Mouse (Mus musculus) MEL (cell line): ENCODE measurements around the gene Marveld2. TPM values are rescaled to one million over a fixed set of nuclear protein-coding genes. Genes with fewer than 3 reads are reported as not detected.

Experiments used
- DNase-seq: peaks from one replicate; pipeline ENCODE4 v3.0.0; 2011; ENCODE audit warnings: low read depth, low spot score
- H3K27ac ChIP-seq: 2 replicates; pipeline ENCODE4 v1.5.1; 2012; ENCODE audit warnings: low read depth, mild to moderate bottlenecking, control low read depth, low read length, moderate library complexity; ENCODE audit not compliant: control insufficient read depth
- H3K27me3 ChIP-seq, 2 experiments: fragments of 150-350 bp in 1 of 2; sonication (generic) in 1 of 2; 2 replicates each; pipeline ENCODE4 v1.6.1; 2012; ENCODE audit warnings: low read length in 2 of 2, mild to moderate bottlenecking in 2 of 2, improper control_type of control experiment in 1 of 2, moderate library complexity in 1 of 2; ENCODE audit not compliant: insufficient read depth in 2 of 2, control insufficient read depth in 1 of 2
- H3K36me3 ChIP-seq, 2 experiments: 2 replicates each; pipeline ENCODE4 v1.6.1; 2012 to 2014; ENCODE audit warnings: low read length in 2 of 2, improper control_type of control experiment in 1 of 2, inconsistent platforms in 1 of 2, mild to moderate bottlenecking in 1 of 2; ENCODE audit not compliant: insufficient read depth in 2 of 2, control insufficient read depth in 1 of 2
- H3K4me1 ChIP-seq, 2 experiments: fragments of 150-350 bp in 1 of 2; sonication (generic) in 1 of 2; 2 replicates each; pipeline ENCODE4 v1.6.1; 2012; ENCODE audit warnings: low read length in 2 of 2, improper control_type of control experiment in 1 of 2, mild to moderate bottlenecking in 1 of 2; ENCODE audit not compliant: insufficient read depth in 2 of 2, control insufficient read depth in 1 of 2
- H3K4me3 ChIP-seq, 2 experiments: fragments of 150-350 bp in 1 of 2; sonication (generic) in 1 of 2; 2 replicates each; pipeline ENCODE4 v1.5.1; 2012; ENCODE audit warnings: low read depth in 2 of 2, low read length in 2 of 2, mild to moderate bottlenecking in 2 of 2, moderate library complexity in 2 of 2, control low read depth in 1 of 2, improper control_type of control experiment in 1 of 2; ENCODE audit not compliant: control insufficient read depth in 1 of 2, insufficient read depth in 1 of 2
- H3K79me2 ChIP-seq: 2 replicates; pipeline ENCODE4 v1.6.1; 2012; ENCODE audit warnings: mild to moderate bottlenecking, low read length, moderate library complexity; ENCODE audit not compliant: control insufficient read depth, poor library complexity, insufficient read depth
- H3K9ac ChIP-seq: 2 replicates; pipeline ENCODE4 v1.6.1; 2012; ENCODE audit warnings: low read depth, mild to moderate bottlenecking, control low read depth, low read length, moderate library complexity; ENCODE audit not compliant: control insufficient read depth, poor library complexity, severe bottlenecking
- H3K9me3 ChIP-seq: fragments of 150-350 bp; sonication (generic); replicated peaks from 2 replicates; pipeline ENCODE4 v1.6.1; 2012; ENCODE audit warnings: mild to moderate bottlenecking, low read length, improper control_type of control experiment, moderate library complexity; ENCODE audit not compliant: insufficient read depth
- BHLHE40 ChIP-seq: IDR thresholded peaks from 2 replicates; pipeline ENCODE4 v1.6.1; 2012; ENCODE audit warnings: low read depth, mild to moderate bottlenecking, inconsistent platforms, low read length, improper control_type of control experiment, borderline replicate concordance
- GABPA ChIP-seq: IDR thresholded peaks from 2 replicates; pipeline ENCODE4 v1.6.1; 2012; ENCODE audit warnings: low read depth, mild to moderate bottlenecking, inconsistent platforms, low read length, improper control_type of control experiment, moderate library complexity
- GATA1 ChIP-seq: IDR thresholded peaks from 2 replicates; pipeline ENCODE4 v1.6.1; 2011; ENCODE audit warnings: low read depth, low read length, improper control_type of control experiment
- HCFC1 ChIP-seq: IDR thresholded peaks from 2 replicates; pipeline ENCODE4 v1.6.1; 2012; ENCODE audit warnings: low read depth, mild to moderate bottlenecking, inconsistent platforms, low read length, improper control_type of control experiment, moderate library complexity
- JUND ChIP-seq: IDR thresholded peaks from 2 replicates; pipeline ENCODE4 v1.6.1; 2011; ENCODE audit warnings: low read depth, mild to moderate bottlenecking, improper control_type of control experiment, low read length
- MAFK ChIP-seq: IDR thresholded peaks from 2 replicates; pipeline ENCODE4 v1.6.1; 2011; ENCODE audit warnings: low read depth, mild to moderate bottlenecking, low read length, improper control_type of control experiment, borderline replicate concordance
- MAZ ChIP-seq: IDR thresholded peaks from 2 replicates; pipeline ENCODE4 v1.6.1; 2012; ENCODE audit warnings: low read depth, mild to moderate bottlenecking, inconsistent platforms, low read length, improper control_type of control experiment
- MEF2A ChIP-seq: IDR thresholded peaks from 2 replicates; pipeline ENCODE4 v1.6.1; 2014; ENCODE audit warnings: low read depth, mild to moderate bottlenecking, inconsistent platforms, low read length, improper control_type of control experiment; ENCODE audit not compliant: poor library complexity, insufficient replicate concordance, severe bottlenecking; ENCODE audit errors: extremely low read depth
- MYC ChIP-seq: IDR thresholded peaks from 2 replicates; pipeline ENCODE4 v1.6.1; 2011; ENCODE audit warnings: low read depth, mild to moderate bottlenecking, low read length, improper control_type of control experiment, moderate library complexity
- NRF1 ChIP-seq: IDR thresholded peaks from 2 replicates; pipeline ENCODE4 v1.6.1; 2014; ENCODE audit warnings: low read depth, mild to moderate bottlenecking, inconsistent platforms, low read length, improper control_type of control experiment, moderate library complexity; ENCODE audit not compliant: poor library complexity, insufficient read depth, severe bottlenecking
- POLR2A ChIP-seq, 2 experiments: IDR thresholded peaks; 2 replicates each; pipeline ENCODE4 v1.6.1; 2011 to 2012; ENCODE audit warnings: low read length in 2 of 2, mild to moderate bottlenecking in 2 of 2, control low read depth in 1 of 2, improper control_type of control experiment in 1 of 2, low read depth in 1 of 2, moderate library complexity in 1 of 2; ENCODE audit not compliant: control insufficient read depth in 1 of 2, insufficient read depth in 1 of 2, poor library complexity in 1 of 2
- POLR2AphosphoS5 ChIP-seq: IDR thresholded peaks from 2 replicates; pipeline ENCODE4 v1.6.1; 2012; ENCODE audit warnings: low read depth, borderline replicate concordance, mild to moderate bottlenecking, inconsistent platforms, low read length, moderate library complexity, mixed read lengths
- RAD21 ChIP-seq: IDR thresholded peaks from 2 replicates; pipeline ENCODE4 v1.6.1; 2011; ENCODE audit warnings: mild to moderate bottlenecking, low read depth, low read length, improper control_type of control experiment
- RCOR1 ChIP-seq: IDR thresholded peaks from 2 replicates; pipeline ENCODE4 v1.6.1; 2012; ENCODE audit warnings: low read depth, mild to moderate bottlenecking, inconsistent platforms, low read length, improper control_type of control experiment
- TAL1 ChIP-seq: IDR thresholded peaks from 2 replicates; pipeline ENCODE4 v1.6.1; 2012; ENCODE audit warnings: mild to moderate bottlenecking, inconsistent platforms, low read length, moderate library complexity, mixed read lengths
- TBP ChIP-seq: IDR thresholded peaks from 2 replicates; pipeline ENCODE4 v1.8.0; 2011; ENCODE audit warnings: low read depth, low read length, improper control_type of control experiment
- UBTF ChIP-seq: IDR thresholded peaks from 2 replicates; pipeline ENCODE4 v1.6.1; 2012; ENCODE audit warnings: low read depth, mild to moderate bottlenecking, inconsistent platforms, low read length, improper control_type of control experiment, moderate library complexity, borderline replicate concordance; ENCODE audit not compliant: insufficient read depth
- ZKSCAN1 ChIP-seq: IDR thresholded peaks from 2 replicates; pipeline ENCODE4 v1.6.1; 2012; ENCODE audit warnings: low read depth, mild to moderate bottlenecking, inconsistent platforms, low read length, improper control_type of control experiment, moderate library complexity
- ZNF384 ChIP-seq: IDR thresholded peaks from 2 replicates; pipeline ENCODE4 v1.6.1; 2012; ENCODE audit warnings: low read depth, mild to moderate bottlenecking, inconsistent platforms, low read length, improper control_type of control experiment
- polyA plus RNA-seq, 2 experiments: library from polyadenylated mRNA; stranded (reverse) in 1 of 2; unstranded in 1 of 2; fragments of >175 nt in 1 of 2; fragments of >200 nt in 1 of 2; gene quantifications; 2 replicates each; pipeline versions ENCODE4 v1.2.1 to v1.2.4; 2012; ENCODE audit warnings: low replicate concordance in 2 of 2, low read depth in 1 of 2; ENCODE audit not compliant: insufficient read length in 2 of 2, insufficient read depth in 1 of 2, missing spikeins in 1 of 2
- total RNA-seq: library from RNA; depleted of rRNA; stranded (reverse); fragments of 300-350 nt; gene quantifications from 2 replicates; pipeline ENCODE4 v1.2.3, GENCODE M21; 2012

Marveld2 gene
- total and polyA plus RNA-seq, 3 experiments: not detected

DNA sequence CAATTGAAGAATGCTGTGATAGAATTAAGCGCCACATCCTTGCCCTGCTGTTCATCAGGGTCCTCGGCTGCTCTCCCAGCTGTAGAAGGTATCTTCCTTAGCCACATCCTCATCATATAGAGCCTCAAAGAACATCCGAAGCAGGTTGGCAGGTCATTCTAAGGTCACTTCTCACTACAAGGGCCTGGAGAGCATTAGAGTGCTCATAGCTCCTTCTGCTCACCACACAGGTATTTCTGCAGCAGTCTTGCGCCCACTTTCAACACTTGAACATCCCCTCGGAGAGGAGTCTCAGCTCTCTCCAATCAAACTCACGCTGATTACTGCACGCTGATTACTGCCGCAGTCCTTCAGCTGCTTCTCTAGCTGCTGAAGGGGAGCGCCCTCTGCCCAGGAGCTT, 57.3 kb downstream of the Marveld2 start:
- DNase-seq: no peak
- Histone ChIP-seq H3K4me1 (no peaks in the 10 kb centered on the region), H3K27ac (no peak overlapping the region), H3K9me3 (no peaks in the 10 kb centered on the region), H3K9ac (no peak overlapping the region)
- TF ChIP-seq BHLHE40 (no peak), UBTF (no peak), RCOR1 (no peak), TAL1 (no peak), MAFK (no peak)
- TF ChIP-seq, all 39 proteins: peak for 0
- H3K36me3 ChIP-seq: no peaks in the 10 kb centered on the region
- H3K79me2 ChIP-seq: no peaks in the 10 kb centered on the region
- no peak overlapping the region for H3K4me3 ChIP-seq
- peaks cover 0 to 1% of the 10 kb centered on the region in 2 experiments; a peak in 1 of 4 replicates for H3K27me3 ChIP-seq

DNA sequence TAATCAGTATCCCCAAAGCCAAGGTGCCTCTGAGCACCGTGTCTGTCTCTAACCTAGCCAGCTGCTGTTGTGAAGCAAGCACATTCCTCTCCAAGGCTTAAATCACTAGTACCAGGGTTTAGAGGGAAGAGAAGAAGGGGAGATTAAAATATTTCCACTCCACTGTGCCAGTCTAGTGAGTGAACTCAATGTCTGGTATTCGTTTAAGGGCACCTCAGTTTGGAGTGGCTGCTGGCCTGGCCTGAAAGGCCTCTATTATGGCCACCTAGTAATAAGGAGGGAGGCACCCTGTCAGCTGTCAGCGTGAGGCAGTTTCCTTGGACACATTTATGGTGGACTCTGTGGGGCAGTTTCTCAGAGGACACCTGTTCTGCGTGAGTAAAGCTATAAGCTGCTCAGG, 59.8 kb downstream of the Marveld2 start:
- no peaks in the 10 kb centered on the region for H3K4me1 ChIP-seq
- TF ChIP-seq RAD21: no peak
- TF ChIP-seq BHLHE40: no peak
- no peak for TF ChIP-seq MEF2A
- TF ChIP-seq POLR2A (IDR thresholded peaks at IDR 0.05; ENCODE audit: control insufficient read depth in 1 of 2, insufficient read depth in 1 of 2, low read depth in 1 of 2, low read length in 2 of 2, poor library complexity in 1 of 2): no peak
- no peak for TF ChIP-seq JUND
- no peak for TF ChIP-seq HCFC1
- TF ChIP-seq TBP: no peak
- no peak for TF ChIP-seq ZKSCAN1
- TF ChIP-seq NRF1: no peak
- TF ChIP-seq MYC: no peak
- TF ChIP-seq MAZ: no peak
- no peak for TF ChIP-seq GABPA
- TF ChIP-seq ZNF384: no peak
- TF ChIP-seq GATA1: no peak
- TF ChIP-seq POLR2AphosphoS5: no peak
- TF ChIP-seq RCOR1: no peak
- DNase-seq: no peak

More for the DNA sequence above, 59.8 kb downstream of the Marveld2 start:
- H3K9ac ChIP-seq: no peak overlapping the region
- H3K36me3 ChIP-seq: no peaks in the 10 kb centered on the region
- H3K27me3 ChIP-seq: peaks cover 0 to 1% of the 10 kb centered on the region in 2 experiments; a peak in 1 of 4 replicates
- H3K79me2 ChIP-seq: no peaks in the 10 kb centered on the region
- no peak overlapping the region for H3K4me3 ChIP-seq
- H3K9me3 ChIP-seq: no peaks in the 10 kb centered on the region
- no peak overlapping the region for H3K27ac ChIP-seq
